Mouse (Mus musculus) layer of hippocampus, postnatal 10 days (tissue): ENCODE data around the gene 2310034C09Rik. TPM values are rescaled to one million over a fixed set of nuclear protein-coding genes. Genes with fewer than 3 reads are reported as not detected.
"Not testable (repeated sequence)": the region's sequence is repeated elsewhere in the genome, so short reads cannot be mapped to it uniquely, and the experiment has no call there.

Source experiments
- DNase-seq, 2 experiments: peaks; one replicate each; pipeline ENCODE4 v3.0.0; 2021; ENCODE audit warnings: low spot score in 2 of 2
- long read RNA-seq: library from polyadenylated mRNA; stranded (forward); transcript quantifications from one replicate; pipeline ENCODE4 v2.0.0, GENCODE M21; 2023
- total RNA-seq, 2 experiments: library from RNA; stranded (reverse); gene quantifications; 2 replicates each; pipeline ENCODE4 v1.2.3; 2021

Gene 2310034C09Rik
- total RNA-seq = not detected
- long read RNA-seq = 0 reads

GRCm38 (mm10) chr16:88758547-88758946 lies at the start of gene 2310034C09Rik:
2310034C09Rik (plus strand) TSS chr16:88758847.
- DNase-seq = not testable (repeated sequence)

DNA sequence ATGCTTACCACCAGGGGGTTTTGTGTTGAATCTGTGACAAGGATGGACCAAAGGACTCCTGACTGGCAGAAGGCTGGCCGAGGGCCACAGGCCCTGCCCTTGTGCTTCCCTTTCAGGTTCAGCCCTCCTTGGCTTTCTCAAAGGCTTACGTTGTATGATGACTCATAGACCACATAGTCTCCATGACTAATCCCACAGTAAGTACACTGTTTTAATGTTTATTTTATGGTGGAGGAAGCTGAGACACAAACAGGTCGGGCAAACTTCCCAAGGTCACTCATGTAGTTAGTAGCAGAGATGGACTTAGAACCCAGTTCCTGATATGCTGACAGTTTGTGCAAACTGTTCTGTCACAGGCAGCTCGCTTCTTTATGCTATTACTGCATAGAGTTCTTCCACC lies 47.9 kb upstream of the 2310034C09Rik start:
- DNase-seq = no peak

GRCm38 (mm10) chr16:88711245-88711644 lies 47.4 kb upstream of the 2310034C09Rik start:
- no peak for DNase-seq

DNA sequence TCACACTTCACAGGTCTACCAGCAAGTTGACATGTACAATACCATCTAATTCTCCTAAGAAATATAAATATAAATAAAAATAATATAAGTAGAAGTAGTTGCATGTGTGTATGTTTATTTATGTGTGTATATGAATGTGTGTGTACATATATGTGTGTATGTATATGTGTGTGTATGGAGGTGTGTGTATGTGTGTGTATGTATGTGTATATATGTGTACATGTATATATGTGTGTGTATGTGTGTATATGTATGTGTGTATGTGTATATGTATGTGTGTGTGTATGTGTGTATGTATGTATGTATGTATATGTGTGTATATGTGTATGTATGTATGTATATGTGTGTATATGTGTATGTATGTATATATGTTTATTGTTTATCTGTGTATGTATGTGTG lies 42.1 kb upstream of the 2310034C09Rik start:
- DNase-seq = no peak

DNA sequence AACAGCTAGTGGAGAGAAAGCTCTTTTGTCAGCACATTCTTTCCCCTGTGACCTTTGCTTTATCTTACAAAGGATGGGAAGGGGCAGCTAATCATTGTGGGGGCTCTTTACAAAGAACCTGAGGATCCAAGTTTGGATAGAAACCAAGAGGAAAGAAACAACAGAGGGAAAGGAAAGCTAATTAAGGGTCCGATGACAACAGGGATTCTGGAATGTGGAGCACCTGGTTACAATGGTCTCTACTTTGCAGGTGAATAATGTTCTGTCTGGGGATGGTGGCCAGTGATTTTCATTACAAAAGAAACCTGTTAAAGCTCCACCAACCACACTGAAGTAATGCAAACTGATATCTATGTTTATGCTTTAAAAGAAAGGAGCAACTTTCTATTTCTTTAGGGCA lies 38.6 kb upstream of the 2310034C09Rik start:
- no peak for DNase-seq

DNA sequence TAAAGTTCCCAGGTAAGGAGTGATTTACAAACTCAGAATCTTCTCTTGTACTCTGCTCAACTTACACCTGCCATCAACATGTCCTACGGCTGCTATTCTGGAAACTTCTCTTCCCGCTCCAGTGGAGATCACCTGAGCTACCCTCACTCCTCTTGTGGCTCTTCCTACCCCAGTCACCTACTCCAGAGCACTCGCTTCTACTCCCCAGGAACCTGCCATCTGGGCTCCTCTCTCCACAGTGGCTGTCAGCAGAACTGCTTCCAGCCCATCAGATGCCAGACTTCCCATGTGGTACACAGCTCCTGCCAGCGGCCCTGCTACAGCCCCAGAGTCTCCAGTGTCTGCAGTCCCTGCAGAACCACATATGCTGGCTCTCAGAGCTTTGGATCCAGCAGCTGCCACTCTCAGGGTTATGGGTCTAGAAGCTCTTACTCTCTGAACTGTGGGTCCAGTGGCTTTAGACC lies 29.8 kb upstream of the 2310034C09Rik start, which contains the start of gene Krtap13-1:
Krtap13-1 (plus strand) TSS at position 51 of the 464 bp plus-strand sequence.
- peak; percentile 39 to 45 for DNase-seq

- no peak for DNase-seq
Observed at GRCm38 (mm10) chr16:88735391-88735790, 23.3 kb upstream of the 2310034C09Rik start.

DNA sequence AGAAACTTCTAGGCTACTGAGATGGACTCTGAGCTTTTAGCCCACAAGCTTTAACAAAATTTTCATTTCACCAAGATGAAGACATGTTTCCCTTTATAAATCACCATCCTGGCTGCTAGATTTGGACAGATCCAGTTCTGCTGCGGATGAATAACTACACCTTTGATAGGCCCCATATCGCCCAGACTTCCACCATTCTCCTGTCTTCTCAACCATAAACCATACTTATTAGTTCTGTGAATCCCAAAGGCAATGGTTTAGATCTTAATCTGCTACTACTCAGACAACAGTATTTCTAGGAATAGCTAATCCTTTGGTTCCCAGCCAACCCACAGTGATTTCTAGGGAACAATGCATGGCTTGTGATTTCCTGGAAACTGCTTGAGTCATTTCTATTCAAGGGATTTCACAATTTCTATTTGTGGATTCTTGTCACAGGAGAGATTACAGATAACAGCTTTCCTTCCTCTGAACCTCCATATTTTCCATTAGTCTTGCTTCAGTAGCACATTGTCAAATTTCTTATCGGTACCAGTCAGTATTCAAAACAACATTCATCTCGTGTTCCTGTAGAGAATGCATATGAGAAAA lies 13.8 kb upstream of the 2310034C09Rik start:
- DNase-seq = no peak

DNA sequence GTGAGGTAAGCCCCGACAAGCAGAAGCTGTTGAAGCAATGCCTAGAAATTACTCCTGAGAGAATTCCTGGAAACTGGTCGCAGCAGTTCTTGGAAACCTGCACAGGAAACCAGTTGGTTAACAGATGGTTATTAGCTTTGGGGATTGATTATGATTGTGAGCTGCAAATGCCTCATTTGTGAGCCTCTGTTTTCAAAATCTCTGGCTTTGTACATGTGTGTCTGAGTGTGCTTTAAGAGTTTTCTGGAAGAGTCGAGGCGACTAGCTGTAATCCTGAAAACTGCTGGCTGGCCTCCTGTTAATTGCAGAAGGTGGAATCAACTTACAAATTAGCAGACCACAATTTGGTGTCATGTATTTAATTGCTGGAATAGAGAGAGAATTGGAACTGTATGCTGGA lies 10.7 kb upstream of the 2310034C09Rik start:
- DNase-seq = peak; percentile 4 to 18

- not testable (repeated sequence) for DNase-seq
Observed at GRCm38 (mm10) chr16:88751535-88751934, 7.1 kb upstream of the 2310034C09Rik start, which contains the start of gene Krtap13. Krtap13 (minus strand) TSS chr16:88751635.

DNA sequence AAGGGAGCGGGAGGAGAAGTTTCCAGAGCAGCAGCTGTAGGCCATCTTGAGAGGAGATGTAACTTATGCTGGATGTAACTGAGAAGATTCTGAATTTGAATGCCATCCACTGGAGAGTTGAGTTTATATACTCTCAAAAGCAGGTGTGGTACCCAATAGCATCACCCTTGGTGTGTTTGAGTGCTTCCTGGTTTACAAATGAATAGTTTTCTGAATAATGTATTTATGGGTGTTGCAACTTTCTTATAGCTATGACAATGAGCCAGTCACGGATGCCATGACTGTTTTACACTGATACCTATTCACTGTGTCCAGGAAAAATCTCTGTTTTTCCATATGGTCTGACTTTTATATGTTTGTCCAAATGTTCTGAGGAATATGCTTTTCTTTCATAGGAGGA lies 15.5 kb downstream of the 2310034C09Rik start, which contains the start of gene 2310057N15Rik:
2310057N15Rik (minus strand) TSS at position 101 of the 400 bp plus-strand sequence.
- no peak for DNase-seq

DNA sequence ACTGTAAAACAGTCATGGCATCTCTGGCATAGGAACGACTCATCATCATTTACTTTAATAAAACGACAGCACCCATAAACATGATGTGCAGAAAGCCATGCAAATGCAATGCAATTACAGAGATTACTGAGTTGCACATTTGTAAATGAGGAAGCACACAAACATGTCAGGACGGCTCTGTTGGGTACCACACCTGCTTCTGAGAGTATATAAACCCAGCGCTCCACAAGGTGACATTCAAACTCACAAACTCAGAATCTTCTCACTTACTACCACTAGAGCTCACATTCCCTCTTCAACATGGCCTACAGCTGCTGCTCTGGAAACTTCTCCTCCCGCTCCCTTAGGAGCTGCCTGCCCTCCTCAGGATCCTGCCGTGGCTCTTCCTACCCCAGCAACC lies 18.9 kb downstream of the 2310034C09Rik start, which contains the start of gene Gm5965:
Gm5965 (plus strand) TSS at position 301 of the 400 bp plus-strand sequence.
- no peak for DNase-seq

DNA sequence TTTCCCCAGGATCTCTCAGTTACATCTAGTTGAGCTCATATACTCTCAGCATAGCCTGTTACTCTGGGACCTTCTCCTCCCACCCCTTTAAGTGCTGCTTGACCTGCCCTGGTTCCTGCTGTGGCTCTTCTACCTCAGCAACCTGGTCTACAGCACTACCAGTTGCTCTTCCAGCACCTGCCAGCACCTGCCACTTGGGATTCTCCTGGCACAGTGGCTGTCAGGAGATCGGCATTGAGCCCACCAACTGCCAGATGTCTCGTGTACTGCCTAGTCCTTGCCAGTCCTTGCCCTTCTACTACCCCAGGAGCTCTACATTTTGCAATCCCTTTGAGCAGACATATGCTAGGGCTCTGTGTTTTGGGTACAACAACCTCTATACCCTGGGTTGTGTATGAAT lies 28.1 kb downstream of the 2310034C09Rik start:
- DNase-seq = no peak

Other genes with a start within 250 kb of the 2310034C09Rik start
- not detected for gene Cldn8, start 195.7 kb upstream of the 2310034C09Rik start, total RNA-seq
- gene Krtap24-1, start 146.6 kb upstream of the 2310034C09Rik start, total RNA-seq = not detected
- not detected for gene 2310079G19Rik, start 131.2 kb upstream of the 2310034C09Rik start, total RNA-seq
- gene Krtap26-1, start 111.1 kb upstream of the 2310034C09Rik start, total RNA-seq = not detected
- gene Krtap27-1, start 87.2 kb upstream of the 2310034C09Rik start, total RNA-seq = not detected
- gene 2310061N02Rik, start 50.9 kb upstream of the 2310034C09Rik start, total RNA-seq = not detected
- not detected for gene Krtap13-1, start 30.0 kb upstream of the 2310034C09Rik start, total RNA-seq
- gene Krtap13, start 7.2 kb upstream of the 2310034C09Rik start, total RNA-seq = not detected
- gene 2310057N15Rik, start 15.4 kb downstream of the 2310034C09Rik start, total RNA-seq = not detected
- gene Gm5965, start 19.0 kb downstream of the 2310034C09Rik start, total RNA-seq = not detected
- not detected for gene Gm20741, start 53.4 kb downstream of the 2310034C09Rik start, total RNA-seq
- not detected for gene Krtap15, start 61.4 kb downstream of the 2310034C09Rik start, total RNA-seq
- gene Krtap14, start 67.3 kb downstream of the 2310034C09Rik start, total RNA-seq = not detected
- not detected for gene Krtap19-1, start 110.6 kb downstream of the 2310034C09Rik start, total RNA-seq
- not detected for gene Krtap19-2, start 115.4 kb downstream of the 2310034C09Rik start, total RNA-seq
- gene Krtap19-3, start 119.2 kb downstream of the 2310034C09Rik start, total RNA-seq = not detected
- gene Krtap19-4, start 126.2 kb downstream of the 2310034C09Rik start, total RNA-seq = not detected
- not detected for gene Krtap19-5, start 137.6 kb downstream of the 2310034C09Rik start, total RNA-seq
- not detected for gene Krtap19-9b, start 173.4 kb downstream of the 2310034C09Rik start, total RNA-seq
- gene Krtap16-3, start 204.0 kb downstream of the 2310034C09Rik start, total RNA-seq = not detected